In genomic region chr2:44471381-44471780, GRCm38 (mm10) we compare ENCODE assay signal across 10 mouse cellular contexts.
"Had no signal": no experiment of that assay in that cellular context is flagged by ENCODE, and none has a peak within 500 bp of the region (broad histone marks: within the 10 kb centered on the region; RNA-seq: fewer than 3 reads in every experiment).

No protein-coding gene starts in this region.

- DNase-seq: liver, postnatal 0 days; lung, adult 2 months; lung, postnatal 14 days; lung, postnatal 36 days; midbrain, embryonic 14.5 days; right cerebral cortex, postnatal 14 days; thymus, adult 18-20 months; thymus, postnatal 14 days; thymus, postnatal 36 days had no signal

- ATAC-seq: liver, postnatal 0 days; lung, postnatal 0 days had no signal
